Mouse (Mus musculus): ENCODE data around the gene Mroh8. TPM values are rescaled to one million over a fixed set of nuclear protein-coding genes. Genes with fewer than 3 reads are reported as not detected.

Gene Mroh8
- total and polyA plus RNA-seq, 3 experiments = 0.15 to 0.18 TPM; not detected in 1

- H3K79me2 ChIP-seq (ENCODE audit: control insufficient read depth, insufficient read depth, low read length, poor library complexity) = no peaks in the 10 kb centered on the region
- no peaks in the 10 kb centered on the region for H3K9me3 ChIP-seq (replicated peaks; ENCODE audit: insufficient read depth, low read length)
- H3K4me1 ChIP-seq (ENCODE audit: control insufficient read depth in 1 of 2, insufficient read depth in 2 of 2, low read length in 2 of 2) = no peaks in the 10 kb centered on the region
- TF ChIP-seq RCOR1 (IDR thresholded peaks at IDR 0.05; ENCODE audit: low read depth, low read length) (no peak), KAT2A (conservative IDR thresholded peaks at IDR 0.05; ENCODE audit: low read depth, low read length) (no peak), ETS1 (IDR thresholded peaks at IDR 0.05; ENCODE audit: low read depth, low read length) (no peak), GATA1 (IDR thresholded peaks at IDR 0.05; ENCODE audit: low read depth, low read length) (no peak), SMC3 (IDR thresholded peaks at IDR 0.05; ENCODE audit: low read depth, low read length) (no peak)
- no peak for DNase-seq (ENCODE audit: low read depth, low spot score)
- H3K27me3 ChIP-seq (ENCODE audit: control insufficient read depth in 1 of 2, insufficient read depth in 2 of 2, low read length in 2 of 2) = no peaks in the 10 kb centered on the region
- H3K4me3 ChIP-seq (ENCODE audit: control insufficient read depth in 1 of 2, insufficient read depth in 1 of 2, low read depth in 2 of 2, low read length in 2 of 2) = no peak overlapping the region
- H3K36me3 ChIP-seq (ENCODE audit: control insufficient read depth in 1 of 2, insufficient read depth in 2 of 2, low read length in 2 of 2) = peaks cover 0 to 35% of the 10 kb centered on the region in 2 experiments; a peak in 2 of 4 replicates
- no peak overlapping the region for H3K27ac ChIP-seq (ENCODE audit: control insufficient read depth, low read depth, low read length)
- H3K9ac ChIP-seq (ENCODE audit: control insufficient read depth, low read depth, low read length, poor library complexity, severe bottlenecking) = no peak overlapping the region
Observed at GRCm38 (mm10) chr2:157300051-157300450, 20.7 kb upstream of the Mroh8 start.

GRCm38 (mm10) chr2:157296105-157296689 lies 16.8 kb upstream of the Mroh8 start:
- no peak for DNase-seq (ENCODE audit: low read depth, low spot score)
- Histone ChIP-seq H3K27me3 (ENCODE audit: control insufficient read depth in 1 of 2, insufficient read depth in 2 of 2, low read length in 2 of 2) (no peaks in the 10 kb centered on the region), H3K9ac (ENCODE audit: control insufficient read depth, low read depth, low read length, poor library complexity, severe bottlenecking) (no peak overlapping the region), H3K79me2 (ENCODE audit: control insufficient read depth, insufficient read depth, low read length, poor library complexity) (no peaks in the 10 kb centered on the region), H3K36me3 (ENCODE audit: control insufficient read depth in 1 of 2, insufficient read depth in 2 of 2, low read length in 2 of 2) (peaks cover 0 to 42% of the 10 kb centered on the region in 2 experiments; a peak in 2 of 4 replicates), H3K4me3 (ENCODE audit: control insufficient read depth in 1 of 2, insufficient read depth in 1 of 2, low read depth in 2 of 2, low read length in 2 of 2) (no peak overlapping the region), H3K9me3 (replicated peaks; ENCODE audit: insufficient read depth, low read length) (no peaks in the 10 kb centered on the region), H3K27ac (ENCODE audit: control insufficient read depth, low read depth, low read length) (no peak overlapping the region), H3K4me1 (ENCODE audit: control insufficient read depth in 1 of 2, insufficient read depth in 2 of 2, low read length in 2 of 2) (no peaks in the 10 kb centered on the region)
- TF ChIP-seq POLR2AphosphoS5 (IDR thresholded peaks at IDR 0.05; ENCODE audit: borderline replicate concordance, low read depth, low read length) (no peak), BHLHE40 (IDR thresholded peaks at IDR 0.05; ENCODE audit: borderline replicate concordance, low read depth, low read length) (no peak), KAT2A (conservative IDR thresholded peaks at IDR 0.05; ENCODE audit: low read depth, low read length) (no peak), USF1 (IDR thresholded peaks at IDR 0.05; ENCODE audit: low read depth, low read length) (no peak), MYC (IDR thresholded peaks at IDR 0.05; ENCODE audit: low read depth, low read length) (no peak), ZC3H11A (IDR thresholded peaks at IDR 0.05; ENCODE audit: low read depth, low read length) (no peak), ETS1 (IDR thresholded peaks at IDR 0.05; ENCODE audit: low read depth, low read length) (no peak), NELFE (IDR thresholded peaks at IDR 0.05; ENCODE audit: low read depth, low read length) (no peak), POLR2A (IDR thresholded peaks at IDR 0.05; ENCODE audit: control insufficient read depth in 1 of 2, insufficient read depth in 1 of 2, low read depth in 1 of 2, low read length in 2 of 2, poor library complexity in 1 of 2) (no peak), GABPA (IDR thresholded peaks at IDR 0.05; ENCODE audit: low read depth, low read length) (no peak), TAL1 (IDR thresholded peaks at IDR 0.05; ENCODE audit: low read length) (no peak), MAZ (IDR thresholded peaks at IDR 0.05; ENCODE audit: low read depth, low read length) (no peak), CTCF (IDR thresholded peaks at IDR 0.05 in 2 of 3, conservative IDR thresholded peaks at IDR 0.05 in 1 of 3; ENCODE audit: control insufficient read depth in 1 of 3, insufficient read depth in 1 of 3, low read depth in 2 of 3, low read length in 3 of 3, poor library complexity in 1 of 3, severe bottlenecking in 1 of 3) (no peak), UBTF (IDR thresholded peaks at IDR 0.05; ENCODE audit: borderline replicate concordance, insufficient read depth, low read depth, low read length) (no peak), SMC3 (IDR thresholded peaks at IDR 0.05; ENCODE audit: low read depth, low read length) (no peak)
